Mouse (Mus musculus): Measurements from ENCODE around the gene Tbxas1.

DNA sequence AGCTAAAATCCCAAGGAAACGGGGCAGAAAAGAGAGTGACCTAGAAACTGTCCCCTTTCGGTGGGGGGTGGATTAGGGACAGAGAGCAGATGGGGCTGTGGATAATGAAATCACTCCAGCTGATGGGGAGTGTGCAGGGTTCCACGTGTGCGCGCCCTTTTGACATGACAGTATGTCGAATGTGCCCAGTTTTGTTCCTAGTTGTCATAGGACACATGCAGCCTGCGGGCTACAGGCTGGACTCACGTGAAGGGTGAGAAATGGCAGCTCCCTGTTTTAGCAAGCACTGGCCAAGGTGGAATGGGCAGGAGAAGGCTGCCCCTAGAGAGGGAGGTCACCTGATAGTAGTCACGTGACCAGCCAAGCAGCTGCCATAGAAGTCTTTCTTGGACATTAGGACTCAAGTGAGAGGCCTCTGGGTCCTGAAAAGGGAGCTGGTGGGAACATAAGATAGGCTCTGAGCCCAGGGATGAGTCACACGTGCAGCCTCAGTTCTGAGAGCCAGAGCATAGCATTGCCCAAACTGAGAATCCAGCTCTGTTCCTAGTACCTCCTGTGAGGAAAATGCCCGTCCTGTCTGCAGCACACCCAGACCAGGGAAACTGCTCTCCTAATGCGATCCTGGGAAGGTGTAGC is 85.7 kb downstream of the Tbxas1 start:
- TF ChIP-seq CTCF (IDR thresholded peaks at IDR 0.05; ENCODE audit: borderline replicate concordance, insufficient read depth, low read depth, low read length) (no peak), POLR2A (IDR thresholded peaks at IDR 0.05; ENCODE audit: borderline replicate concordance, insufficient read depth, low read length) (no peak)

All from cerebellum, adult 2 months (tissue).